Mouse (Mus musculus): ENCODE results near the gene Jade1. TPM values are rescaled to one million over a fixed set of nuclear protein-coding genes. Genes with fewer than 3 reads are reported as not detected.

Jade1 gene
- total RNA-seq (2021) (10 to 100 TPM; 28.5 to 38.6 TPM), polyA plus RNA-seq (2012; rRNA removed) (10.1 and 24.0 TPM in 2 replicates)
- long read RNA-seq, full-length matches to known transcripts = 12 of 22 reads
- long read RNA-seq, partial matches to known transcripts = 4 of 22 reads
- long read RNA-seq, other reads (novel, unspliced or antisense) = 6 of 22 reads

DNA sequence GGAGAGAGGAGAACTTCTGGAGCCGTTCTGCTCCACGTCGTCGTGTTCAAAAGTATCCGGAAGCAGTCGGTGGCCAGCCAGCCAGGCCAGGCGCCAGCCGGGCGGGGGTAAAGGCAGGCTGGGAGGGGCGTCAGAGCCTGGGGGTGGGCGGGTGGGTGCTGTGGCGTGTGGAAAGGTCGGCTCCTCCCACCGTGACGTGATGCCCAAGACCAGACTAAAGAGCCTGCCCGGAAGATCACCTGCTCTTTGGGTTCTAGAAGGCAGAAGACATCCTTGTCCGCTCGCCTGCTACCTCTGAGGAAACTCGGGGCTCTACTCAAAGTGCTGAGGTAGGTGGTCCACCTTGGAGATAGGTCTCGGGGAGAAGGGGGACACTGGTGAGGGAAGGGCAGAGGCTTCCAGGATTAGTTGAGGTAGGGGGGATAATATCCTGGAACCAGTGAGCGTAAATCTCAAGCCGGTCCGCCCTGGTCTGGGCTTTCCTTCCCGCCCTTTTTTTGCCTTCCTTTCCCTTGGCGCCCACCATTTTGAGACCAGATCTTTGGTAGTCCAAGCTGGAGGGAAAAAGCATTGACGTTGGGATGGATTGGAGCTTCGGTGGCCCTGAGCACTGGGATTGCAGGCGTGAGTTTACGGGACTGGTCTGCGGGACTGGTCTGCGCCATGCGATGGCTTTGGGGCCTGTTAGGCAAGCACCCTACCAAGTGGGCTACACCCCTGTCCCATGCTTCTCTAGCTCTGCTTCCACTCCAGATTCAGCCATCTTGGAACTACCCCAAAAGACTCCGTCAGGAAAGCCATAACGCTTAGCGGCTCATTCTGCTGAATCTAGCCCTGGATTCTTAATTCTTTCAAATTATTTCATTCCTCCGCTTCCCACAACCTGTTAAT is at the start of gene Jade1:
Jade1 (plus strand) TSS at position 241 of the 891 bp plus-strand sequence.
- H3K27me3 ChIP-seq (ENCODE audit: control insufficient read depth, insufficient read depth, low read length) = no peaks in the 10 kb centered on the region
- H3K9ac ChIP-seq (ENCODE audit: low read depth, low read length) = no peak within 1 kb of the TSS
- H3K79me2 ChIP-seq (replicated peaks; ENCODE audit: control insufficient read depth, insufficient read depth, low read length) = no peaks in the 10 kb centered on the region
- no peak for DNase-seq
- no peaks in the 10 kb centered on the region for H3K4me1 ChIP-seq (ENCODE audit: control insufficient read depth, insufficient read depth, low read length)
- WGBS = 97% methylated on average over 36 of the region's 36 CpGs
- no peak within 1 kb of the TSS for H3K27ac ChIP-seq
- TF ChIP-seq EP300 (IDR thresholded peaks at IDR 0.05; ENCODE audit: insufficient read depth, low read depth, low read length) (no peak), POLR2A (IDR thresholded peaks at IDR 0.05; ENCODE audit: insufficient read depth, low read depth, low read length) (no peak), CTCF (IDR thresholded peaks at IDR 0.05) (no peak)
- H3K36me3 ChIP-seq (ENCODE audit: control insufficient read depth, insufficient read depth, low read length) = no peaks in the 10 kb centered on the region
- intact Hi-C loops (cut with DNase I) = no loop called here
- H3K4me3 ChIP-seq = no peak within 1 kb of the TSS

DNA sequence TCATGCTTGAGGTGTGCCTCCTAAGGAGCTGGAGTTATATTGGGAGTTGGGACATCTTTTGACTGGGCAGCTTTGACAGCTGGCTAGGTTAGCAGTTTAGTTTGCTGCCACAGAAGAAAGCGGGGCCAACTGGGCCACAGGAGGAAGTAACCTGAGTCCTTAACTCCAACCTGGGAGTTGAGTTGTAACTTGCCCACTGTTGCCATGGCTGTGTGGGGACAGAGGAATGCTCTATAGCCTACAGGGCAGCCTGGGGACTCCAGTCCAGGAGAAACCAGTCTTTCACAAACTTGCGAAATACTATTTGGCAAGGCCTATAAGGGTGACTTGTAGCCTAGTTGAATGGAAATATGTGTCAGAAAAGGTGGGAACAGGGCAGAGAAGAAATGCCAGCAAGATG is 46.1 kb upstream of the Jade1 start:
- no peak overlapping the region for H3K4me3 ChIP-seq
- intact Hi-C loops (cut with DNase I) = no loop called here
- no peak overlapping the region; the same call in 1 of the 2 replicates for H3K27ac ChIP-seq
- WGBS = 85% methylated on average over 2 of the region's 2 CpGs
- peak; percentile 31 to 49 for DNase-seq
- H3K9ac ChIP-seq (ENCODE audit: low read depth, low read length) = no peak overlapping the region
- H3K4me1 ChIP-seq (ENCODE audit: control insufficient read depth, insufficient read depth, low read length) = no peaks in the 10 kb centered on the region; the same call in 1 of the 2 replicates
- TF ChIP-seq POLR2A (IDR thresholded peaks at IDR 0.05; ENCODE audit: insufficient read depth, low read depth, low read length) (no peak), CTCF (IDR thresholded peaks at IDR 0.05) (no peak)
- H3K79me2 ChIP-seq (replicated peaks; ENCODE audit: control insufficient read depth, insufficient read depth, low read length) = no peaks in the 10 kb centered on the region
- no peaks in the 10 kb centered on the region for H3K27me3 ChIP-seq (ENCODE audit: control insufficient read depth, insufficient read depth, low read length)
- no peaks in the 10 kb centered on the region for H3K36me3 ChIP-seq (ENCODE audit: control insufficient read depth, insufficient read depth, low read length)

DNA sequence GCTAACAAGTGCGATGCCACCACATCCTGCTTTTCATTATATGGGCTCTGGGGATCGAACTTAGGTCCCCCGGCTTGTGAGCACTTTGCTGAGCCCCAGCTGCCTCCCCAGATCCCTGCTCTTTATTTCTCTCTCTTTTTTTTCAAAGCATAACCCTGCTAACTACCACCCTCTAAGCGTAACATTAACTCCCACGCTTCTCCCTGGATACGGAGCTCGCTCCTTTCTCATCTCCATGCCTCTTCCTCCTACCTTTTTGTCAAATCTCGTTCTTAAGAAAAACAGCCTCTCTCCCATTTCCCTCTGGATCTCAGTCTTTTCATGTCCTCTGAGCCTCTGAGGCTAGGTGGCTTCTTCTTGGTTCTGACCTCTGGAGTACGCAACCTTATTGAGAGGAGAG is 45.3 kb upstream of the Jade1 start:
- no peak for DNase-seq
- intact Hi-C loops (cut with DNase I) = loop anchor here (5.0 kb wide), 1 partner anchor 78 kb away; no protein-coding TSS in a partner anchor
- no peaks in the 10 kb centered on the region for H3K79me2 ChIP-seq (replicated peaks; ENCODE audit: control insufficient read depth, insufficient read depth, low read length)
- H3K4me1 ChIP-seq (ENCODE audit: control insufficient read depth, insufficient read depth, low read length) = no peaks in the 10 kb centered on the region; the same call in 1 of the 2 replicates
- no peaks in the 10 kb centered on the region for H3K36me3 ChIP-seq (ENCODE audit: control insufficient read depth, insufficient read depth, low read length)
- no peak overlapping the region; the same call in 1 of the 2 replicates for H3K27ac ChIP-seq
- no peak overlapping the region for H3K9ac ChIP-seq (ENCODE audit: low read depth, low read length)
- no peak for TF ChIP-seq EP300 (IDR thresholded peaks at IDR 0.05; ENCODE audit: insufficient read depth, low read depth, low read length)
- no peak for TF ChIP-seq CTCF (IDR thresholded peaks at IDR 0.05)
- TF ChIP-seq POLR2A (IDR thresholded peaks at IDR 0.05; ENCODE audit: insufficient read depth, low read depth, low read length) = no peak
- no peaks in the 10 kb centered on the region for H3K27me3 ChIP-seq (ENCODE audit: control insufficient read depth, insufficient read depth, low read length)
- H3K4me3 ChIP-seq = no peak overlapping the region
- 77% methylated on average over 9 of the region's 9 CpGs for WGBS

DNA sequence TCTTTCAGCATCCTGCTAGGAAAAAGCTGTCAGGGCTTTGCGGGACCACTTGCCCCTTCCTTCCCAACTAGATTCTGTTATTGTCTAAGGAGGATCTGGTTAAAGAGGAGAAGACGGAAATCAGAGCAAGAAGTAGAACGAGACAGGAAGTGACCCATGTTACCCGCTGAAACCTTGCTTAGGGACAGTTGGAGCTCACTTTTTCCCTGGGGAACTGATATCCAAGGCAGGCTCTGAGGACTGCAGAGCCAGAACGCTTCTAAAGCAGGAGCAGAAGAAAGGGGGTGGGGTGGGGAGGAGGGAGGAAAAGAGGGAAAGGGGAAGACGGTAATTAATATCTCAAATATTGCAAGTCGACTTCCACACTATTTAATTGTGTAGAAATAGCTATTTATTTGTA is 44.8 kb upstream of the Jade1 start:
- TF ChIP-seq EP300 (IDR thresholded peaks at IDR 0.05; ENCODE audit: insufficient read depth, low read depth, low read length) (no peak), POLR2A (IDR thresholded peaks at IDR 0.05; ENCODE audit: insufficient read depth, low read depth, low read length) (no peak), CTCF (IDR thresholded peaks at IDR 0.05) (no peak)
- no peaks in the 10 kb centered on the region for H3K27me3 ChIP-seq (ENCODE audit: control insufficient read depth, insufficient read depth, low read length)
- H3K4me1 ChIP-seq (ENCODE audit: control insufficient read depth, insufficient read depth, low read length) = no peaks in the 10 kb centered on the region; the same call in 1 of the 2 replicates
- no peak for DNase-seq
- H3K9ac ChIP-seq (ENCODE audit: low read depth, low read length) = no peak overlapping the region
- WGBS = 44% methylated on average over 7 of the region's 7 CpGs
- intact Hi-C loops (cut with DNase I) = loop anchor here (5.0 kb wide), 1 partner anchor 78 kb away; no protein-coding TSS in a partner anchor
- no peak overlapping the region for H3K27ac ChIP-seq
- no peaks in the 10 kb centered on the region for H3K36me3 ChIP-seq (ENCODE audit: control insufficient read depth, insufficient read depth, low read length)
- no peak overlapping the region for H3K4me3 ChIP-seq
- H3K79me2 ChIP-seq (replicated peaks; ENCODE audit: control insufficient read depth, insufficient read depth, low read length) = no peaks in the 10 kb centered on the region

DNA sequence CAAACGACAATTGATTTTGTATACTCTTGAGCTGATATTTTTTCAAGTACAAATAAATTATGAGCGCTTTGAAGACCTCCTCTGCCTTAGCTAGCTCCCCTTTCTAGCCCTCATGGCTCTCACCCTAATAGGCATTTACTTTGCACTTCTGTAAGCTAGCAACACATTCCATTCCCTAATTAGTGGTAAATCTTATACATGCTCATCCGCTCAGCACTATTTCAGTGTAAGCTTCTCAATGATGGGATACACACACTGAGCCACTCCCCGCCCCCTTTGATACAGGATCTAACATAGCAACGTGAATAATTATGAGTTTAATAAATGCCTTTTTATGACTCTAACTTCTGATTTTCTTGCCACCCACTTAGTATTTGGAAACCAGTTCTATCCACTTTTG is 41.5 kb upstream of the Jade1 start:
- no peak for DNase-seq
- Histone ChIP-seq H3K27me3 (ENCODE audit: control insufficient read depth, insufficient read depth, low read length) (no peaks in the 10 kb centered on the region), H3K4me1 (ENCODE audit: control insufficient read depth, insufficient read depth, low read length) (no peaks in the 10 kb centered on the region; the same call in 1 of the 2 replicates), H3K79me2 (replicated peaks; ENCODE audit: control insufficient read depth, insufficient read depth, low read length) (no peaks in the 10 kb centered on the region), H3K36me3 (ENCODE audit: control insufficient read depth, insufficient read depth, low read length) (no peaks in the 10 kb centered on the region), H3K9ac (ENCODE audit: low read depth, low read length) (no peak overlapping the region), H3K27ac (no peak overlapping the region), H3K4me3 (no peak overlapping the region)
- TF ChIP-seq CTCF (IDR thresholded peaks at IDR 0.05) = no peak
- TF ChIP-seq EP300 (IDR thresholded peaks at IDR 0.05; ENCODE audit: insufficient read depth, low read depth, low read length) = no peak
- no peak for TF ChIP-seq POLR2A (IDR thresholded peaks at IDR 0.05; ENCODE audit: insufficient read depth, low read depth, low read length)
- intact Hi-C loops (cut with DNase I) = loop anchor here (5.0 kb wide), 1 partner anchor 82 kb away; no protein-coding TSS in a partner anchor
- 85% methylated on average over 5 of the region's 5 CpGs for WGBS

All from heart, adult 2 months (tissue).